Mouse (Mus musculus) right cerebral cortex, postnatal 25 days (tissue): ENCODE measurements around the gene Cdkl2.

Experiments used
- DNase-seq: peaks from one replicate; pipeline ENCODE4 v3.0.0; 2022

Gene Cdkl2

GRCm38 (mm10) chr5:91991191-91991937 is 52.3 kb downstream of the Cdkl2 start:
- DNase-seq, result no peak

GRCm38 (mm10) chr5:91989261-91989660 is 54.4 kb downstream of the Cdkl2 start:
- no peak for DNase-seq

GRCm38 (mm10) chr5:91987799-91988198 is 55.9 kb downstream of the Cdkl2 start:
- DNase-seq, result no peak

- DNase-seq, result no peak
Measured at GRCm38 (mm10) chr5:91987236-91987635, 56.4 kb downstream of the Cdkl2 start, which contains the start of gene Odaph. Odaph (plus strand) TSS chr5:91987475.

- no peak for DNase-seq
Measured at GRCm38 (mm10) chr5:91985721-91986120, 58.0 kb downstream of the Cdkl2 start.

GRCm38 (mm10) chr5:91983490-91983889 is 60.2 kb downstream of the Cdkl2 start:
- no peak for DNase-seq

- no peak for DNase-seq
Measured at GRCm38 (mm10) chr5:91981176-91981840, 62.4 kb downstream of the Cdkl2 start.

GRCm38 (mm10) chr5:91977397-91977770 is 66.3 kb downstream of the Cdkl2 start:
- no peak for DNase-seq

GRCm38 (mm10) chr5:91976566-91977396 is 66.9 kb downstream of the Cdkl2 start:
- no peak for DNase-seq

GRCm38 (mm10) chr5:91975758-91976157 is 67.9 kb downstream of the Cdkl2 start:
- DNase-seq, result no peak

- no peak for DNase-seq
Measured at GRCm38 (mm10) chr5:91974002-91974401, 69.7 kb downstream of the Cdkl2 start.

GRCm38 (mm10) chr5:91972046-91972445 is 71.6 kb downstream of the Cdkl2 start:
- DNase-seq, result no peak

- DNase-seq, result peak; percentile 89
Measured at GRCm38 (mm10) chr5:91962639-91963440, 80.8 kb downstream of the Cdkl2 start, which contains the start of gene Rchy1. Rchy1 (minus strand) TSS chr5:91963068.

- no peak for DNase-seq
Measured at GRCm38 (mm10) chr5:91962259-91962638, 81.4 kb downstream of the Cdkl2 start.

- DNase-seq, result no peak
Measured at GRCm38 (mm10) chr5:91961370-91961769, 82.3 kb downstream of the Cdkl2 start.

GRCm38 (mm10) chr5:91960606-91961254 is 83.0 kb downstream of the Cdkl2 start:
- no peak for DNase-seq

- DNase-seq, result no peak
Measured at GRCm38 (mm10) chr5:91959986-91960385, 83.7 kb downstream of the Cdkl2 start.

GRCm38 (mm10) chr5:91959096-91959495 is 84.6 kb downstream of the Cdkl2 start:
- no peak for DNase-seq

GRCm38 (mm10) chr5:91956991-91957760 is 86.5 kb downstream of the Cdkl2 start:
- DNase-seq, result no peak
